Mouse (Mus musculus) MEL (cell line): ENCODE data around the gene Cactin. TPM values are rescaled to one million over a fixed set of nuclear protein-coding genes. Genes with fewer than 3 reads are reported as not detected.

ENCODE experiments used
- DNase-seq: peaks from one replicate; pipeline ENCODE4 v3.0.0; 2011; ENCODE audit warnings: low read depth, low spot score
- H3K27ac ChIP-seq: 2 replicates; pipeline ENCODE4 v1.5.1; 2012; ENCODE audit warnings: low read depth, mild to moderate bottlenecking, control low read depth, low read length, moderate library complexity; ENCODE audit not compliant: control insufficient read depth
- H3K27me3 ChIP-seq, 2 experiments: fragments of 150-350 bp in 1 of 2; sonication (generic) in 1 of 2; 2 replicates each; pipeline ENCODE4 v1.6.1; 2012; ENCODE audit warnings: low read length in 2 of 2, mild to moderate bottlenecking in 2 of 2, improper control_type of control experiment in 1 of 2, moderate library complexity in 1 of 2; ENCODE audit not compliant: insufficient read depth in 2 of 2, control insufficient read depth in 1 of 2
- H3K36me3 ChIP-seq, 2 experiments: 2 replicates each; pipeline ENCODE4 v1.6.1; 2012 to 2014; ENCODE audit warnings: low read length in 2 of 2, improper control_type of control experiment in 1 of 2, inconsistent platforms in 1 of 2, mild to moderate bottlenecking in 1 of 2; ENCODE audit not compliant: insufficient read depth in 2 of 2, control insufficient read depth in 1 of 2
- H3K4me1 ChIP-seq, 2 experiments: fragments of 150-350 bp in 1 of 2; sonication (generic) in 1 of 2; 2 replicates each; pipeline ENCODE4 v1.6.1; 2012; ENCODE audit warnings: low read length in 2 of 2, improper control_type of control experiment in 1 of 2, mild to moderate bottlenecking in 1 of 2; ENCODE audit not compliant: insufficient read depth in 2 of 2, control insufficient read depth in 1 of 2
- H3K4me3 ChIP-seq, 2 experiments: fragments of 150-350 bp in 1 of 2; sonication (generic) in 1 of 2; 2 replicates each; pipeline ENCODE4 v1.5.1; 2012; ENCODE audit warnings: low read depth in 2 of 2, low read length in 2 of 2, mild to moderate bottlenecking in 2 of 2, moderate library complexity in 2 of 2, control low read depth in 1 of 2, improper control_type of control experiment in 1 of 2; ENCODE audit not compliant: control insufficient read depth in 1 of 2, insufficient read depth in 1 of 2
- H3K79me2 ChIP-seq: 2 replicates; pipeline ENCODE4 v1.6.1; 2012; ENCODE audit warnings: mild to moderate bottlenecking, low read length, moderate library complexity; ENCODE audit not compliant: control insufficient read depth, poor library complexity, insufficient read depth
- H3K9ac ChIP-seq: 2 replicates; pipeline ENCODE4 v1.6.1; 2012; ENCODE audit warnings: low read depth, mild to moderate bottlenecking, control low read depth, low read length, moderate library complexity; ENCODE audit not compliant: control insufficient read depth, poor library complexity, severe bottlenecking
- H3K9me3 ChIP-seq: fragments of 150-350 bp; sonication (generic); replicated peaks from 2 replicates; pipeline ENCODE4 v1.6.1; 2012; ENCODE audit warnings: mild to moderate bottlenecking, low read length, improper control_type of control experiment, moderate library complexity; ENCODE audit not compliant: insufficient read depth
- BHLHE40 ChIP-seq: IDR thresholded peaks from 2 replicates; pipeline ENCODE4 v1.6.1; 2012; ENCODE audit warnings: low read depth, mild to moderate bottlenecking, inconsistent platforms, low read length, improper control_type of control experiment, borderline replicate concordance
- CHD1 ChIP-seq: IDR thresholded peaks from 2 replicates; pipeline ENCODE4 v1.6.1; 2012; ENCODE audit warnings: low read depth, mild to moderate bottlenecking, inconsistent platforms, low read length, improper control_type of control experiment
- CHD2 ChIP-seq: IDR thresholded peaks from 2 replicates; pipeline ENCODE4 v1.6.1; 2011; ENCODE audit warnings: low read length, improper control_type of control experiment
- CTCF ChIP-seq, 3 experiments: IDR thresholded peaks in 2 of 3; conservative IDR thresholded peaks in 1 of 3; 2 replicates each; pipeline ENCODE4 v1.5.1; 2011 to 2012; ENCODE audit warnings: low read length in 3 of 3, low read depth in 2 of 3, mild to moderate bottlenecking in 2 of 3, improper control_type of control experiment in 1 of 3, inconsistent platforms in 1 of 3, mixed read lengths in 1 of 3, moderate library complexity in 1 of 3; ENCODE audit not compliant: control insufficient read depth in 1 of 3, insufficient read depth in 1 of 3, poor library complexity in 1 of 3, severe bottlenecking in 1 of 3
- EP300 ChIP-seq, 2 experiments: IDR thresholded peaks; 2 replicates each; pipeline ENCODE4 v1.6.1; 2011; ENCODE audit warnings: improper control_type of control experiment in 2 of 2, low read length in 2 of 2, low read depth in 1 of 2, mild to moderate bottlenecking in 1 of 2
- ETS1 ChIP-seq: IDR thresholded peaks from 2 replicates; pipeline ENCODE4 v1.6.1; 2012; ENCODE audit warnings: low read depth, mild to moderate bottlenecking, inconsistent platforms, low read length, improper control_type of control experiment, moderate library complexity
- GABPA ChIP-seq: IDR thresholded peaks from 2 replicates; pipeline ENCODE4 v1.6.1; 2012; ENCODE audit warnings: low read depth, mild to moderate bottlenecking, inconsistent platforms, low read length, improper control_type of control experiment, moderate library complexity
- GATA1 ChIP-seq: IDR thresholded peaks from 2 replicates; pipeline ENCODE4 v1.6.1; 2011; ENCODE audit warnings: low read depth, low read length, improper control_type of control experiment
- KAT2A ChIP-seq: conservative IDR thresholded peaks from 2 replicates; pipeline ENCODE4 v1.6.1; 2012; ENCODE audit warnings: low read depth, low read length, improper control_type of control experiment, inconsistent platforms
- MAFK ChIP-seq: IDR thresholded peaks from 2 replicates; pipeline ENCODE4 v1.6.1; 2011; ENCODE audit warnings: low read depth, mild to moderate bottlenecking, low read length, improper control_type of control experiment, borderline replicate concordance
- MAX ChIP-seq: IDR thresholded peaks from 2 replicates; pipeline ENCODE4 v1.6.1; 2011; ENCODE audit warnings: low read length, improper control_type of control experiment
- MEF2A ChIP-seq: IDR thresholded peaks from 2 replicates; pipeline ENCODE4 v1.6.1; 2014; ENCODE audit warnings: low read depth, mild to moderate bottlenecking, inconsistent platforms, low read length, improper control_type of control experiment; ENCODE audit not compliant: poor library complexity, insufficient replicate concordance, severe bottlenecking; ENCODE audit errors: extremely low read depth
- MXI1 ChIP-seq: IDR thresholded peaks from 2 replicates; pipeline ENCODE4 v1.6.1; 2011; ENCODE audit warnings: mild to moderate bottlenecking, low read depth, low read length, improper control_type of control experiment
- NELFE ChIP-seq: IDR thresholded peaks from 2 replicates; pipeline ENCODE4 v1.6.1; 2011; ENCODE audit warnings: low read depth, low read length, improper control_type of control experiment
- NRF1 ChIP-seq: IDR thresholded peaks from 2 replicates; pipeline ENCODE4 v1.6.1; 2014; ENCODE audit warnings: low read depth, mild to moderate bottlenecking, inconsistent platforms, low read length, improper control_type of control experiment, moderate library complexity; ENCODE audit not compliant: poor library complexity, insufficient read depth, severe bottlenecking
- POLR2A ChIP-seq, 2 experiments: IDR thresholded peaks; 2 replicates each; pipeline ENCODE4 v1.6.1; 2011 to 2012; ENCODE audit warnings: low read length in 2 of 2, mild to moderate bottlenecking in 2 of 2, control low read depth in 1 of 2, improper control_type of control experiment in 1 of 2, low read depth in 1 of 2, moderate library complexity in 1 of 2; ENCODE audit not compliant: control insufficient read depth in 1 of 2, insufficient read depth in 1 of 2, poor library complexity in 1 of 2
- POLR2AphosphoS2 ChIP-seq: IDR thresholded peaks from 2 replicates; pipeline ENCODE4 v1.6.1; 2011; ENCODE audit warnings: low read length, improper control_type of control experiment
- RAD21 ChIP-seq: IDR thresholded peaks from 2 replicates; pipeline ENCODE4 v1.6.1; 2011; ENCODE audit warnings: mild to moderate bottlenecking, low read depth, low read length, improper control_type of control experiment
- RCOR1 ChIP-seq: IDR thresholded peaks from 2 replicates; pipeline ENCODE4 v1.6.1; 2012; ENCODE audit warnings: low read depth, mild to moderate bottlenecking, inconsistent platforms, low read length, improper control_type of control experiment
- SIN3A ChIP-seq: IDR thresholded peaks from 2 replicates; pipeline ENCODE4 v1.6.1; 2012; ENCODE audit warnings: low read length, improper control_type of control experiment, inconsistent platforms
- SMC3 ChIP-seq: IDR thresholded peaks from 2 replicates; pipeline ENCODE4 v1.6.1; 2011; ENCODE audit warnings: low read depth, low read length, improper control_type of control experiment
- TAL1 ChIP-seq: IDR thresholded peaks from 2 replicates; pipeline ENCODE4 v1.6.1; 2012; ENCODE audit warnings: mild to moderate bottlenecking, inconsistent platforms, low read length, moderate library complexity, mixed read lengths
- TCF12 ChIP-seq: IDR thresholded peaks from 2 replicates; pipeline ENCODE4 v1.6.1; 2014; ENCODE audit warnings: low read depth, mild to moderate bottlenecking, inconsistent platforms, low read length, improper control_type of control experiment, moderate library complexity
- USF2 ChIP-seq, 2 experiments: IDR thresholded peaks; 2 replicates each; pipeline ENCODE4 v1.6.1; 2011 to 2012; ENCODE audit warnings: improper control_type of control experiment in 2 of 2, low read length in 2 of 2, borderline replicate concordance in 1 of 2, inconsistent platforms in 1 of 2, low read depth in 1 of 2, mild to moderate bottlenecking in 1 of 2; ENCODE audit not compliant: insufficient read depth in 1 of 2
- ZC3H11A ChIP-seq: IDR thresholded peaks from 2 replicates; pipeline ENCODE4 v1.6.1; 2012; ENCODE audit warnings: low read depth, mild to moderate bottlenecking, inconsistent platforms, low read length, improper control_type of control experiment
- ZKSCAN1 ChIP-seq: IDR thresholded peaks from 2 replicates; pipeline ENCODE4 v1.6.1; 2012; ENCODE audit warnings: low read depth, mild to moderate bottlenecking, inconsistent platforms, low read length, improper control_type of control experiment, moderate library complexity
- ZMIZ1 ChIP-seq: IDR thresholded peaks from 2 replicates; pipeline ENCODE4 v1.6.1; 2012; ENCODE audit warnings: low read depth, mild to moderate bottlenecking, inconsistent platforms, low read length, improper control_type of control experiment, moderate library complexity
- ZNF384 ChIP-seq: IDR thresholded peaks from 2 replicates; pipeline ENCODE4 v1.6.1; 2012; ENCODE audit warnings: low read depth, mild to moderate bottlenecking, inconsistent platforms, low read length, improper control_type of control experiment
- polyA plus RNA-seq, 2 experiments: library from polyadenylated mRNA; stranded (reverse) in 1 of 2; unstranded in 1 of 2; fragments of >175 nt in 1 of 2; fragments of >200 nt in 1 of 2; gene quantifications; 2 replicates each; pipeline versions ENCODE4 v1.2.1 to v1.2.4; 2012; ENCODE audit warnings: low replicate concordance in 2 of 2, low read depth in 1 of 2; ENCODE audit not compliant: insufficient read length in 2 of 2, insufficient read depth in 1 of 2, missing spikeins in 1 of 2
- total RNA-seq: library from RNA; depleted of rRNA; stranded (reverse); fragments of 300-350 nt; gene quantifications from 2 replicates; pipeline ENCODE4 v1.2.3, GENCODE M21; 2012

The Cactin gene
- total and polyA plus RNA-seq, 3 experiments: 47.6 to 66.8 TPM; not detected in 1

DNA sequence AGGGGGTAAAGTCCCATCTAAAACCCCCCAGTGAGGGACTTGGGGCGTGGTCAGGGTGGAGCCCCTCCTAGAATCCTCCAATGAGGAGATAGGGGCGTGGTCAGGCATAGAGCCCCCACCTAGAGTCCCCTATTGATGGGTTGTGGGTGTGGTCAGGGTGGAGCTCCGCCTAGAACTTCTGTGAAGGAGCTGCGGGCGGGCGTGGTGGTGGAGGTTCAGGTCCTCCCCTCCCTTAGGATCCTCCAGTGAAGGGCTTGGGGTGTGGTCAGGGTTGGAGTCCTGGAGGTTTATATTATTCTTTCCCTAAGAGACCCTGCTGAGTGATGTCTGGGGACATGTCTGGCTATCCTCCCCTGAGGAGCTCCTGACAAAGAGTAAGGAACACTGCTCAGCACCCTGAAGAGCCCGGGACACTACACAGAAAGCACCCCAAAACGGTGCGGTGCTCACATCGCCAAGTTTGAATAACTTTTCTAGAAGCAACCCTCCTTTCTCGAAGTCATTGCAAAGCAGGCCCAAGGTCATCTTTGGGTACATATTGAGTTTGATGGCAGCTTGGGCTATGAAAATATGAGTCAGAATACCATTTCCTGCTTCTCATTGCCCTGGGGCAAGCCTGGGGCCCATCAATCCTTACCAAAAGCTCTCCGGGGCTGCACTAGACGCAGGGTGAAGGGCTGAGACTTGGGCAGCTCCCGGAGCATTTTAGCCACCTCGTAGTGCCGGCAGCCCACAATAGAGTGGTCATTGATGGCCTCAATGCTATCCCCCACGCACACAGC lies 19.8 kb downstream of the Cactin start:
- no peaks in the 10 kb centered on the region for H3K9me3 ChIP-seq
- H3K9ac ChIP-seq: no peak overlapping the region
- no peak overlapping the region for H3K27ac ChIP-seq
- H3K79me2 ChIP-seq: no peaks in the 10 kb centered on the region
- no peak for DNase-seq
- H3K36me3 ChIP-seq: no peaks in the 10 kb centered on the region; a peak in 1 of 4 replicates
- TF ChIP-seq MAFK (no peak), TAL1 (no peak), ZC3H11A (no peak), ZMIZ1 (no peak), POLR2AphosphoS2 (no peak), GATA1 (no peak), ZKSCAN1 (no peak), BHLHE40 (no peak), GABPA (no peak), CHD1 (no peak), USF2 (IDR thresholded peaks at IDR 0.05; ENCODE audit: borderline replicate concordance in 1 of 2, insufficient read depth in 1 of 2, low read depth in 1 of 2, low read length in 2 of 2) (no peak), TCF12 (no peak), EP300 (IDR thresholded peaks at IDR 0.05; ENCODE audit: low read depth in 1 of 2, low read length in 2 of 2) (no peak), SIN3A (no peak), CHD2 (no peak), MAX (no peak), ZNF384 (no peak), NRF1 (no peak), NELFE (no peak)
- peaks cover 8% of the 10 kb centered on the region in 2 experiments; a peak in 3 of 4 replicates for H3K4me1 ChIP-seq
- no peak overlapping the region for H3K4me3 ChIP-seq
- H3K27me3 ChIP-seq: no peaks in the 10 kb centered on the region; a peak in 1 of 4 replicates

DNA sequence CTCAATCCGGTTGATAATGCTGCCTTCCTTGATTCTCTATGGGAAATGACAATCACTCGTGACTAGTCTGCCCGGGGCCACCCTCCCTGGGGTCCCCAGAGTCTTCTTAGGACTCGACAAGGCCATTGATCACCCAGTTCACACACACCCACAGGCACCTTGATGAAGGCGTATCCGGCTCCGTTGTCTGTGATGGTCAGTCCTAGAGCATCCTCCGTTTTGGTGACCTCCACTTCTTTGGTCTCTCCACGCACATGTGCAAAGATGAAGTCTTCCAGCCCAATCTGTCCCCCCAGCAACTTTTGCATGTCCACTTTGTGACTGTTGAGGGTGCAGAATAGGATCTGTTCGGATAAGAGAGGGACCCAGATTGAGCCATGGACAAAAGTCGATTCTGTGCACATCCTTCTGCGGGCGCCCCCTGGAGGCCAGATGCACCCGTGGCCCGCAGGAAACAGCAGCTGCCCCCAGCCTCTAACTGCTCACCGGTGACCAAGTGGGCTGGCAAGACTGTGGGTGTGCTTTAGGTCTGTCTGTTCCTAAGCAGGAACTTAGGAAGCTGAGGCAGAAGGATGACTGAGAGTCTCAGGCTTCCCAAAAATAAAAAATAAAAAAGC lies 20.5 kb downstream of the Cactin start:
- no peaks in the 10 kb centered on the region for H3K79me2 ChIP-seq
- H3K9me3 ChIP-seq: no peaks in the 10 kb centered on the region
- H3K27ac ChIP-seq: no peak overlapping the region
- DNase-seq: peak; percentile 59
- H3K9ac ChIP-seq: no peak overlapping the region
- no peak overlapping the region for H3K4me3 ChIP-seq
- no peaks in the 10 kb centered on the region; a peak in 1 of 4 replicates for H3K27me3 ChIP-seq
- peaks cover 8% of the 10 kb centered on the region in 2 experiments; a peak in 3 of 4 replicates for H3K4me1 ChIP-seq
- H3K36me3 ChIP-seq: no peaks in the 10 kb centered on the region; a peak in 1 of 4 replicates
- no peak for TF ChIP-seq GATA1
- peak; percentile 55 for TF ChIP-seq SMC3
- TF ChIP-seq NRF1: no peak
- TF ChIP-seq ZMIZ1: no peak
- TF ChIP-seq CHD2: no peak
- TF ChIP-seq ZC3H11A: no peak
- TF ChIP-seq CTCF (IDR thresholded peaks at IDR 0.05 in 2 of 3, conservative IDR thresholded peaks at IDR 0.05 in 1 of 3; ENCODE audit: control insufficient read depth in 1 of 3, insufficient read depth in 1 of 3, low read depth in 2 of 3, low read length in 3 of 3, poor library complexity in 1 of 3, severe bottlenecking in 1 of 3): peak; percentile 64 to 91 (median 79)
- no peak for TF ChIP-seq CHD1
- TF ChIP-seq GABPA: no peak
- TF ChIP-seq MXI1: no peak
- TF ChIP-seq EP300 (IDR thresholded peaks at IDR 0.05; ENCODE audit: low read depth in 1 of 2, low read length in 2 of 2): no peak
- TF ChIP-seq SIN3A: no peak
- no peak for TF ChIP-seq KAT2A
- TF ChIP-seq ETS1: no peak
- no peak for TF ChIP-seq MEF2A
- TF ChIP-seq RAD21: 0 out of 2 replicates have a peak, but pooled peaks have one; percentile 8
- TF ChIP-seq RCOR1: no peak
- TF ChIP-seq POLR2A (IDR thresholded peaks at IDR 0.05; ENCODE audit: control insufficient read depth in 1 of 2, insufficient read depth in 1 of 2, low read depth in 1 of 2, low read length in 2 of 2, poor library complexity in 1 of 2): no peak
- no peak for TF ChIP-seq USF2 (IDR thresholded peaks at IDR 0.05; ENCODE audit: borderline replicate concordance in 1 of 2, insufficient read depth in 1 of 2, low read depth in 1 of 2, low read length in 2 of 2)
- TF ChIP-seq POLR2AphosphoS2: no peak
